9 mouse cellular contexts compared by ENCODE assay signal in genomic region chr6:124481571-124481970, GRCm38 (mm10). TPM values are rescaled to one million over a fixed set of nuclear protein-coding genes. Genes with fewer than 3 reads are reported as not detected.
DNase-seq lines count a peak whose midpoint lies in the region; ATAC-seq and TF ChIP-seq lines count a peak whose summit lies in the region.
"Had no signal": no experiment of that assay in that cellular context is flagged by ENCODE, and none has a peak within 500 bp of the region (broad histone marks: within the 10 kb centered on the region; RNA-seq: fewer than 3 reads in every experiment).

No protein-coding gene starts in this region.

- WGBS in hindbrain, embryonic 12.5 days = 26% methylated on average over 6 of the region's 6 CpGs
- WGBS in liver, adult 2 months = 20% methylated on average over 6 of the region's 6 CpGs

- H3K79me2 ChIP-seq in liver, adult 2 months (ENCODE audit: control insufficient read depth, insufficient read depth, low read length) = no peaks in the 10 kb centered on the region

- H3K36me3 ChIP-seq in hindbrain, embryonic 12.5 days = no peaks in the 10 kb centered on the region
- no peaks in the 10 kb centered on the region for H3K36me3 ChIP-seq in liver, adult 2 months (ENCODE audit: control insufficient read depth, insufficient read depth, low read length)
- H3K36me3 ChIP-seq: neural tube, embryonic 12.5 days had no signal

- intact Hi-C loops in left cerebral cortex, adult 2 months (cut with DNase I) = loop anchor here (2.0 kb wide), 1 partner anchor 61 kb away; the partner anchor contains the start of gene C1s1

- no peak overlapping the region; the same call in 1 of the 2 replicates for H3K9ac ChIP-seq in hindbrain, embryonic 12.5 days
- H3K9ac ChIP-seq in liver, adult 2 months (ENCODE audit: low read depth, low read length) = peak overlapping the region; percentile 67
- H3K9ac ChIP-seq: neural tube, embryonic 12.5 days had no signal

- ATAC-seq in hindbrain, embryonic 12.5 days (ENCODE audit: low FRiP score) = 0 out of 2 replicates have a peak, but pooled peaks have one; percentile 15
- peak; percentile 38; the same call in 1 of the 2 replicates for ATAC-seq in neutrophil, adult 5-6 weeks (ENCODE audit: extremely low read depth, insufficient number of reproducible peaks, low FRiP score, poor library complexity, severe bottlenecking)

- TF ChIP-seq CTCF in left cerebral cortex, adult 2 months (IDR thresholded peaks at IDR 0.05) = peak; percentile 76
- TF ChIP-seq CTCF in liver, adult 2 months (IDR thresholded peaks at IDR 0.05; ENCODE audit: low read depth, low read length) = peak; percentile 60

- no peak overlapping the region for H3K4me2 ChIP-seq in hindbrain, embryonic 12.5 days (replicated peaks)
- H3K4me2 ChIP-seq: neural tube, embryonic 12.5 days had no signal

- DNase-seq in adrenal gland, adult (ENCODE audit: inconsistent age in 2 of 2, low spot score in 1 of 2) = peak; percentile 58 to 86
- no peak for DNase-seq in adrenal gland, adult 8-10 months
- peak in 1 of 2 experiments; percentile 60 for DNase-seq in left cerebral cortex, adult 2 months (ENCODE audit: extremely low spot score in 1 of 2, low spot score in 2 of 2)
- DNase-seq in left cerebral cortex, adult 11 months (ENCODE audit: low spot score) = no peak
- DNase-seq in adrenal gland, postnatal 10 days = peak; percentile 78
- peak; percentile 93 for DNase-seq in liver, adult 2 months (ENCODE audit: extremely low read depth, low read depth, low spot score)

- H3K27ac ChIP-seq in left cerebral cortex, adult 2 months = no peak overlapping the region
- H3K27ac ChIP-seq in hindbrain, embryonic 12.5 days = no peak overlapping the region
- peak overlapping the region; percentile 86 for H3K27ac ChIP-seq in liver, adult 2 months (replicated peaks; ENCODE audit: insufficient read depth, low read depth, low read length)
- H3K27ac ChIP-seq: neural tube, embryonic 12.5 days had no signal

- no peaks in the 10 kb centered on the region for H3K27me3 ChIP-seq in hindbrain, embryonic 12.5 days
- no peaks in the 10 kb centered on the region for H3K27me3 ChIP-seq in liver, adult 2 months (ENCODE audit: control insufficient read depth, insufficient read depth, low read length)
- H3K27me3 ChIP-seq: neural tube, embryonic 12.5 days had no signal

- no peaks in the 10 kb centered on the region for H3K4me1 ChIP-seq in hindbrain, embryonic 12.5 days
- peaks cover 34% of the 10 kb centered on the region for H3K4me1 ChIP-seq in liver, adult 2 months (ENCODE audit: control insufficient read depth, insufficient read depth, low read length)
- H3K4me1 ChIP-seq: neural tube, embryonic 12.5 days had no signal

- H3K9me3 ChIP-seq in hindbrain, embryonic 12.5 days (replicated peaks) = no peaks in the 10 kb centered on the region
- H3K9me3 ChIP-seq: neural tube, embryonic 12.5 days had no signal

- no peak for TF ChIP-seq POLR2A in liver, adult 2 months (IDR thresholded peaks at IDR 0.05; ENCODE audit: extremely low read depth, insufficient read depth, low read length)

- H3K4me3 ChIP-seq in left cerebral cortex, adult 2 months = no peak overlapping the region
- no peak overlapping the region for H3K4me3 ChIP-seq in hindbrain, embryonic 12.5 days
- H3K4me3 ChIP-seq in liver, adult 2 months (ENCODE audit: insufficient read depth, low read depth, low read length) = peak overlapping the region; percentile 53
- H3K4me3 ChIP-seq: neural tube, embryonic 12.5 days had no signal

RNA-seq across cellular contexts. Expression of gene C1rl, which starts 11.3 kb away (rescaled TPM):
- total RNA-seq in adrenal gland, adult 8-10 months (2022) = 10 to 100 TPM; 28.1 to 44.4 (median 34.4) TPM
- total RNA-seq in left cerebral cortex, adult 2 months (2021) = under 1 TPM; 0.25 to 0.37 TPM
- total RNA-seq in adrenal gland, postnatal 10 days (2021) = 10 to 100 TPM; 16.0 to 21.7 TPM
- 0.20 and 0.25 TPM in 2 replicates for polyA plus RNA-seq in hindbrain, embryonic 12.5 days (2016; fragmentation: Nextera tagmentation; extraction: Ambion mirVana)
- 53.6 and 59.5 TPM in 2 replicates for total RNA-seq in liver, adult 2 months (2014; rRNA removed)
- polyA plus RNA-seq in liver, adult 2 months (2012; rRNA removed) = 67.3 and 73.0 TPM in 2 replicates
- 1.9 and 2.5 TPM in 2 replicates for total RNA-seq in neutrophil, adult 5-6 weeks (2017)

RNA-seq across cellular contexts. Expression of gene Clstn3, which starts 17.0 kb away (rescaled TPM):
- 10 to 100 TPM; 55.0 to 89.1 (median 73.7) TPM for total RNA-seq in adrenal gland, adult 8-10 months (2022)
- 100 to 1,000 TPM; 393 to 399 TPM for total RNA-seq in left cerebral cortex, adult 2 months (2021)
- total RNA-seq in adrenal gland, postnatal 10 days (2021) = 10 to 100 TPM; 78.7 to 79.4 TPM
- polyA plus RNA-seq in hindbrain, embryonic 12.5 days (2016; fragmentation: Nextera tagmentation; extraction: Ambion mirVana) = 36.9 and 40.5 TPM in 2 replicates
- 1.6 and 2.7 TPM in 2 replicates for total RNA-seq in liver, adult 2 months (2014; rRNA removed)
- polyA plus RNA-seq in liver, adult 2 months (2012; rRNA removed) = 4.1 and 4.4 TPM in 2 replicates
- total RNA-seq in neutrophil, adult 5-6 weeks (2017) = not detected in 2 replicates

RNA-seq across cellular contexts. Expression of gene C1ra, which starts 30.6 kb away (rescaled TPM):
- total RNA-seq in adrenal gland, adult 8-10 months (2022) = 100 to 1,000 TPM in 2 of 4 experiments, 10 to 100 TPM in 2; 48.6 to 131 (median 88.7) TPM
- 1 to 10 TPM; 1.5 to 1.8 TPM for total RNA-seq in left cerebral cortex, adult 2 months (2021)
- 10 to 100 TPM; 40.4 to 51.1 TPM for total RNA-seq in adrenal gland, postnatal 10 days (2021)
- polyA plus RNA-seq in hindbrain, embryonic 12.5 days (2016; fragmentation: Nextera tagmentation; extraction: Ambion mirVana) = 0.14 and 0.49 TPM in 2 replicates
- total RNA-seq in liver, adult 2 months (2014; rRNA removed) = 165 and 177 TPM in 2 replicates
- polyA plus RNA-seq in liver, adult 2 months (2012; rRNA removed) = 92.5 and 119 TPM in 2 replicates
- 0.49 and 0.58 TPM in 2 replicates for total RNA-seq in neutrophil, adult 5-6 weeks (2017)

Comparison
In these comparisons a context has a peak if more than half of its experiments do, and no peak if none do; other contexts are left out.
1. DNase-seq: peak in adrenal gland, adult (2 of 2), adrenal gland, postnatal 10 days (single experiment) and liver, adult 2 months (single experiment); none in adrenal gland, adult 8-10 months (single experiment) and left cerebral cortex, adult 11 months (single experiment).
2. RNA of gene Clstn3, which starts 17.0 kb away (total RNA-seq): 393 to 399 TPM in left cerebral cortex, adult 2 months, 78.7 to 79.4 TPM in adrenal gland, postnatal 10 days and 55.0 to 89.1 TPM in adrenal gland, adult 8-10 months; 1.6 to 2.7 TPM in liver, adult 2 months and not detected in neutrophil, adult 5-6 weeks; every median in the first group is over 10 times any median in the second.
3. RNA of gene C1ra, which starts 30.6 kb away (total RNA-seq): 165 to 177 TPM in liver, adult 2 months, 48.6 to 131 TPM in adrenal gland, adult 8-10 months and 40.4 to 51.1 TPM in adrenal gland, postnatal 10 days; 1.5 to 1.8 TPM in left cerebral cortex, adult 2 months and 0.49 to 0.58 TPM in neutrophil, adult 5-6 weeks; every median in the first group is over 10 times any median in the second.